Mouse (Mus musculus) forebrain, embryonic 11.5 days (tissue): ENCODE data around the gene Havcr2. TPM values are rescaled to one million over a fixed set of nuclear protein-coding genes. Genes with fewer than 3 reads are reported as not detected.
A peak's percentile ranks its signal among the peaks of the same experiment; 100 is the strongest.

Experiments used
- ATAC-seq: fragments of 200-750 bp; cut with Nextera tagmentation; replicated peaks from 2 replicates; pipeline ENCODE4 v1.8.0; 2017; ENCODE audit warnings: moderate TSS enrichment; ENCODE audit not compliant: low FRiP score
- DNase-seq: peaks from one replicate; pipeline ENCODE4 v3.0.0-alpha.2; 2017; ENCODE audit warnings: low spot score
- H3K27ac ChIP-seq: fragments of 300-500 bp; sonication (generic); 2 replicates; pipeline ENCODE4 v1.5.1; 2014; ENCODE audit warnings: low read depth, low read length
- H3K27me3 ChIP-seq: fragments of 300-500 bp; sonication (generic); 2 replicates; pipeline ENCODE4 v1.6.1; 2014; ENCODE audit warnings: mild to moderate bottlenecking, low read length, mixed read lengths; ENCODE audit not compliant: control insufficient read depth, insufficient read depth
- H3K36me3 ChIP-seq: fragments of 300-500 bp; sonication (generic); 2 replicates; pipeline ENCODE4 v1.6.1; 2014; ENCODE audit warnings: mild to moderate bottlenecking, low read length, moderate library complexity, mixed read lengths; ENCODE audit not compliant: control insufficient read depth, insufficient read depth
- H3K4me1 ChIP-seq: fragments of 300-500 bp; sonication (generic); replicated peaks from 2 replicates; pipeline ENCODE4 v1.6.1; 2014; ENCODE audit warnings: low read length, mixed read lengths; ENCODE audit not compliant: control insufficient read depth, insufficient read depth
- H3K4me2 ChIP-seq: fragments of 300-500 bp; sonication (generic); 2 replicates; pipeline ENCODE4 v1.6.1; 2014; ENCODE audit warnings: low read depth, mild to moderate bottlenecking, low read length, moderate library complexity, mixed read lengths; ENCODE audit not compliant: severe bottlenecking
- H3K4me3 ChIP-seq: fragments of 300-500 bp; sonication (generic); 2 replicates; pipeline ENCODE4 v1.5.1; 2014; ENCODE audit warnings: low read depth, low read length
- H3K9ac ChIP-seq: fragments of 300-500 bp; sonication (generic); 2 replicates; pipeline ENCODE4 v1.6.1; 2014; ENCODE audit warnings: low read length
- H3K9me3 ChIP-seq: fragments of 300-500 bp; sonication (generic); 2 replicates; pipeline ENCODE4 v1.6.1; 2016; ENCODE audit warnings: low read length, mixed read lengths; ENCODE audit not compliant: control insufficient read depth
- WGBS: fragments of 180-500 bp; shearing (Covaris S2); extraction: QIAGEN DNeasy Blood & Tissue Kit; methylation state at CpG from one replicate; pipeline ENCODE4 v1.1.7; 2014; 5-methylcytosine and 5-hydroxymethylcytosine counted together
- polyA plus RNA-seq: library from polyadenylated mRNA; unstranded; fragments of >200 nt; fragmentation: Nextera tagmentation; extraction: Ambion mirVana; gene quantifications from 2 replicates; pipeline ENCODE4 v1.2.1, GENCODE M21; 2014

The Havcr2 gene
- polyA plus RNA-seq, 1 experiment from 2014 or later: 0.19 TPM

GRCm38 (mm10) chr11:46430123-46430522 is 24.6 kb upstream of the Havcr2 start:
- no peak for ATAC-seq
- DNase-seq: no peak
- no peak overlapping the region for H3K4me2 ChIP-seq
- no peaks in the 10 kb centered on the region for H3K36me3 ChIP-seq
- H3K4me1 ChIP-seq: no peaks in the 10 kb centered on the region
- H3K27me3 ChIP-seq: no peaks in the 10 kb centered on the region
- no peaks in the 10 kb centered on the region for H3K9me3 ChIP-seq
- WGBS: 86% methylated on average over 2 of the region's 2 CpGs
- no peak overlapping the region for H3K4me3 ChIP-seq
- no peak overlapping the region for H3K27ac ChIP-seq
- H3K9ac ChIP-seq: no peak overlapping the region

GRCm38 (mm10) chr11:46431129-46431528 is 23.6 kb upstream of the Havcr2 start:
- Histone ChIP-seq H3K27ac (no peak overlapping the region), H3K4me3 (no peak overlapping the region), H3K36me3 (no peaks in the 10 kb centered on the region), H3K4me1 (no peaks in the 10 kb centered on the region), H3K9ac (no peak overlapping the region), H3K4me2 (no peak overlapping the region), H3K9me3 (no peaks in the 10 kb centered on the region), H3K27me3 (no peaks in the 10 kb centered on the region)
- ATAC-seq (peak; percentile 93), DNase-seq (peak; percentile 81)
- 34% methylated on average over 3 of the region's 3 CpGs for WGBS

GRCm38 (mm10) chr11:46435363-46435762 is 19.4 kb upstream of the Havcr2 start:
- Histone ChIP-seq H3K4me3 (no peak overlapping the region), H3K4me2 (no peak overlapping the region), H3K36me3 (no peaks in the 10 kb centered on the region), H3K4me1 (no peaks in the 10 kb centered on the region), H3K27me3 (no peaks in the 10 kb centered on the region), H3K9me3 (no peaks in the 10 kb centered on the region), H3K27ac (no peak overlapping the region), H3K9ac (no peak overlapping the region)
- DNase-seq (no peak), ATAC-seq (no peak)

GRCm38 (mm10) chr11:46436760-46437458 is 17.8 kb upstream of the Havcr2 start, which contains the start of gene Med7:
Gene Med7 (plus strand): TSS chr11:46436925.
- Histone ChIP-seq H3K4me1 (no peaks in the 10 kb centered on the region), H3K4me2 (peak within 1 kb of the TSS; percentile 75), H3K9ac (peak within 1 kb of the TSS; percentile 93), H3K4me3 (peak within 1 kb of the TSS; percentile 88), H3K27me3 (no peaks in the 10 kb centered on the region), H3K36me3 (no peaks in the 10 kb centered on the region), H3K27ac (peak within 1 kb of the TSS; percentile 77), H3K9me3 (no peaks in the 10 kb centered on the region)
- under 1% methylated on average over 58 of the region's 59 CpGs for WGBS
- ATAC-seq (peak; percentile 99), DNase-seq (peak; percentile 95)

GRCm38 (mm10) chr11:46437459-46438000 is 17.2 kb upstream of the Havcr2 start:
- peak; percentile 1; the same call in 1 of the 2 replicates for ATAC-seq
- H3K4me1 ChIP-seq: no peaks in the 10 kb centered on the region
- peak overlapping the region; percentile 75 for H3K4me2 ChIP-seq
- H3K4me3 ChIP-seq: peak overlapping the region; percentile 88
- H3K9ac ChIP-seq: peak overlapping the region; percentile 93
- WGBS: 3% methylated on average over 23 of the region's 23 CpGs
- no peaks in the 10 kb centered on the region for H3K27me3 ChIP-seq
- H3K36me3 ChIP-seq: no peaks in the 10 kb centered on the region
- H3K9me3 ChIP-seq: no peaks in the 10 kb centered on the region
- no peak overlapping the region for H3K27ac ChIP-seq
- DNase-seq: no peak

- H3K27me3 ChIP-seq: no peaks in the 10 kb centered on the region
- DNase-seq (no peak), ATAC-seq (no peak)
- WGBS: 93% methylated on average over 5 of the region's 5 CpGs
- H3K36me3 ChIP-seq: no peaks in the 10 kb centered on the region; the same call in 1 of the 2 replicates
- no peak overlapping the region for H3K4me3 ChIP-seq
- H3K4me1 ChIP-seq: no peaks in the 10 kb centered on the region
- no peaks in the 10 kb centered on the region for H3K9me3 ChIP-seq
- no peak overlapping the region for H3K27ac ChIP-seq
- H3K4me2 ChIP-seq: no peak overlapping the region
- no peak overlapping the region for H3K9ac ChIP-seq
These were observed 15.7 kb upstream of the Havcr2 start for GRCm38 (mm10) chr11:46439005-46439543.

GRCm38 (mm10) chr11:46441774-46442173 is 13.0 kb upstream of the Havcr2 start:
- H3K36me3 ChIP-seq: no peaks in the 10 kb centered on the region; the same call in 1 of the 2 replicates

GRCm38 (mm10) chr11:46443152-46443551 is 11.6 kb upstream of the Havcr2 start:
- no peak for ATAC-seq
- no peaks in the 10 kb centered on the region for H3K4me1 ChIP-seq
- no peak overlapping the region for H3K4me2 ChIP-seq
- no peak overlapping the region for H3K9ac ChIP-seq
- H3K9me3 ChIP-seq: no peaks in the 10 kb centered on the region
- no peak overlapping the region for H3K27ac ChIP-seq
- WGBS: 88% methylated on average over 1 of the region's 1 CpGs
- H3K27me3 ChIP-seq: no peaks in the 10 kb centered on the region
- DNase-seq: no peak
- no peak overlapping the region for H3K4me3 ChIP-seq
- no peaks in the 10 kb centered on the region; the same call in 1 of the 2 replicates for H3K36me3 ChIP-seq

More at GRCm38 (mm10) chr11:46441774-46442173, 13.0 kb upstream of the Havcr2 start:
- no peak for DNase-seq
- no peaks in the 10 kb centered on the region for H3K27me3 ChIP-seq
- H3K27ac ChIP-seq: no peak overlapping the region
- no peaks in the 10 kb centered on the region for H3K9me3 ChIP-seq
- H3K4me2 ChIP-seq: no peak overlapping the region
- WGBS: 91% methylated on average over 1 of the region's 1 CpGs
- no peak overlapping the region for H3K9ac ChIP-seq
- H3K4me3 ChIP-seq: no peak overlapping the region
- ATAC-seq: no peak
- H3K4me1 ChIP-seq: no peaks in the 10 kb centered on the region
